Mouse (Mus musculus): ENCODE measurements around the gene 2010003K11Rik. TPM values are rescaled to one million over a fixed set of nuclear protein-coding genes. Genes with fewer than 3 reads are reported as not detected.

Gene 2010003K11Rik
- 11.6 and 14.4 TPM in 2 replicates for polyA plus RNA-seq (2012; rRNA removed; ENCODE audit: low replicate concordance)

GRCm38 (mm10) chr19:4498062-4498933 lies at the start of gene 2010003K11Rik:
2010003K11Rik (minus strand) TSS chr19:4498583.

GRCm38 (mm10) chr19:4509986-4510963 lies 11.9 kb upstream of the 2010003K11Rik start, which contains the start of gene Pcx:
Pcx (plus strand) TSS chr19:4510472.

DNA sequence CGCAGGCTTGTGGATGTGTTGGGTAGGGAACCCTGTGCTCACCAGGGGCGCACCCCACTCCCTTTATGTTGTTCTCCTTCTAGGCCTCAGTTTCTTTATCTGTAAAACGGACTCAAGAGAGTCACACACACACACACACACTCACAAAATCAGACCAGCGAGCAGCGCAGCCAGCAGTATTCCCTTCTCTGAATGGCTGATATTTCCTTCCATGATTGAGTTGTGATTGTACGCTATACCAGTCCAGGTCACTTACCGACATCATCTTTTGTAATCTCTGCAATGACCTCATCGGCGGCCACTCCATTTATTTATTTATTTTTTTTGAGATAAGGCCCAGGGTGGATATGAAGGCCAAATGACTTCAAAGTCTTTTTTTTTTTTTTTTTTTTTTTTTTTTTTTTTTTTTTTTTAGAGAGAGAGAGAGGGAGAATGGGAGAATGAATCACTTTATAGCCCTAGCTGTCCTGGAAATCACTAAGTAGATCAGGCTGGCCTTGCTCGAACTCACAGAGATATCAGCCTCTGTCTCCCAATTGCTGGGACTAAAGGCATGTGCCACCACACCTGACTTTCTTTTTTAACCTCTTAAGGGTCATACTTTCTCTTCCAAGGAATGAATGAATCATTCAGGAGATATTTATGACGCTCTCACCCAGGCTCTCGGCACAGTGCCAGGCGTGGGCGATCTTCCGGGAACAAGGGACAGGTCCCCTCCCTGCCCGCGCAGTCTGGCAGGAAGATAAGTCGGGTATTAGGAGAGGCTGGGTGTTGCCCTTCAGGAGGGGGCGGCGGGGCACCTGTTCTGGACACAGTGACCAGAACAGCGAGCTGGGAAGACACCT lies 20.8 kb downstream of the 2010003K11Rik start, which contains the start of gene Syt12:
Gene Syt12, minus strand, starts transcription at position 103 of the 845 bp plus-strand sequence.

Other genes starting within 250 kb of the 2010003K11Rik start
- gene Ssh3, start 229.4 kb downstream of the 2010003K11Rik start, polyA plus RNA-seq (2012; rRNA removed; ENCODE audit: low replicate concordance) = 116 and 124 TPM in 2 replicates
- 12.7 and 17.2 TPM in 2 replicates for gene Ankrd13d, start 215.4 kb downstream of the 2010003K11Rik start, polyA plus RNA-seq (2012; rRNA removed; ENCODE audit: low replicate concordance)
- 156 and 263 TPM in 2 replicates for gene Grk2, start 192.4 kb downstream of the 2010003K11Rik start, polyA plus RNA-seq (2012; rRNA removed; ENCODE audit: low replicate concordance)
- gene Kdm2a, start 100.3 kb downstream of the 2010003K11Rik start, polyA plus RNA-seq (2012; rRNA removed; ENCODE audit: low replicate concordance) = 125 and 186 TPM in 2 replicates
- 14.2 and 15.8 TPM in 2 replicates for gene Rhod, start 59.2 kb downstream of the 2010003K11Rik start, polyA plus RNA-seq (2012; rRNA removed; ENCODE audit: low replicate concordance)
- gene Syt12, start 21.1 kb downstream of the 2010003K11Rik start, polyA plus RNA-seq (2012; rRNA removed; ENCODE audit: low replicate concordance) = 14.4 and 29.0 TPM in 2 replicates
- gene Pcx, start 11.9 kb upstream of the 2010003K11Rik start, polyA plus RNA-seq (2012; rRNA removed; ENCODE audit: low replicate concordance) = 548 and 804 TPM in 2 replicates
- gene Lrfn4, start 117.1 kb upstream of the 2010003K11Rik start, polyA plus RNA-seq (2012; rRNA removed; ENCODE audit: low replicate concordance) = 12.3 and 26.6 TPM in 2 replicates
- gene Rce1, start 127.1 kb upstream of the 2010003K11Rik start, polyA plus RNA-seq (2012; rRNA removed; ENCODE audit: low replicate concordance) = 86.7 and 104 TPM in 2 replicates
- gene Gm960, start 200.1 kb upstream of the 2010003K11Rik start, polyA plus RNA-seq (2012; rRNA removed; ENCODE audit: low replicate concordance) = 0.89 and 0.98 TPM in 2 replicates
- gene Sptbn2, start 212.6 kb upstream of the 2010003K11Rik start, polyA plus RNA-seq (2012; rRNA removed; ENCODE audit: low replicate concordance) = 2.4 and 3.1 TPM in 2 replicates